Mouse (Mus musculus) E14TG2a.4 (cell line): Measurements from ENCODE around the gene Ccsap.

Source experiments
- CTCF ChIP-seq: conservative IDR thresholded peaks from 2 replicates; pipeline ENCODE4 v1.5.1; 2014; ENCODE audit warnings: low read length
- NANOG ChIP-seq: IDR thresholded peaks from 2 replicates; pipeline ENCODE4 v1.6.1; 2014; ENCODE audit warnings: borderline replicate concordance, low read length, mixed read lengths
- POU5F1 ChIP-seq: IDR thresholded peaks from 2 replicates; pipeline ENCODE4 v1.6.1; 2014; ENCODE audit warnings: low read length, borderline replicate concordance

DNA sequence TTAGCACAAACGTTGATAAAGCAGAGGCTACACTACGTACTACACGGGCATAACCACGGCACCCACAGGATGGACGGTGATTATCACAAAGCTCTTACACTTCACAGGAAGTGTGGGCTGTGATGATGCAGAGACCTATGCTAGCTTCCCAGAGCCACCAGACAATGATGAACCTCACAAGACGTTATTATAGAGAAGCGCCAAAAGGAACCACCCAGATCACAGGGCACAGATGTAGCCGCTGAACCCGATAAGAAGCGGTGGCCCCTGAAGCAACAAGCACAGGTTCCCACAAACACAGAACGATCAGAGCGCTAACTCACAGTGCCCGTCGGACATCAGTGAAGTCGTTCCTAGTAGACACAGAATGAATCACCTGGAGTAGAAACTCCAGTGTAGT is 62.1 kb downstream of the Ccsap start:
- TF ChIP-seq CTCF (no peak), NANOG (no peak), POU5F1 (no peak)
